In genomic region chr17:6381071-6381682, GRCm38 (mm10) we compare ENCODE assay signal across 6 mouse cellular contexts. TPM values are rescaled to one million over a fixed set of nuclear protein-coding genes. Genes with fewer than 3 reads are reported as not detected.
A peak's percentile ranks its signal among the peaks of the same experiment; 100 is the strongest.
DNase-seq lines count a peak whose midpoint lies in the region; ATAC-seq and TF ChIP-seq lines count a peak whose summit lies in the region.
"Not testable (repeated sequence)": the region's sequence is repeated elsewhere in the genome, so short reads cannot be mapped to it uniquely, and the experiment has no call there.

No protein-coding gene starts in this region.

- H3K4me1 ChIP-seq in forebrain, embryonic 13.5 days; forebrain, postnatal 0 days (ENCODE audit: insufficient read depth); heart, embryonic 14.5 days (ENCODE audit: control insufficient read depth in 2 of 2, insufficient read depth in 2 of 2, low read length in 2 of 2); intestine, embryonic 15.5 days (replicated peaks); midbrain, embryonic 13.5 days (replicated peaks); neural tube, embryonic 14.5 days (ENCODE audit: control insufficient read depth, insufficient read depth, low read length): not testable (repeated sequence)

- DNase-seq in forebrain, postnatal 0 days = not testable (repeated sequence)

- H3K4me3 ChIP-seq in forebrain, embryonic 13.5 days; forebrain, postnatal 0 days (ENCODE audit: low read depth, low read length); heart, embryonic 14.5 days (ENCODE audit: control insufficient read depth in 1 of 2, insufficient read depth in 1 of 2, low read depth in 1 of 2, low read length in 2 of 2); intestine, embryonic 15.5 days (replicated peaks); midbrain, embryonic 13.5 days (replicated peaks); neural tube, embryonic 14.5 days (ENCODE audit: low read depth, low read length): not testable (repeated sequence)

- peak; percentile 34 for ATAC-seq in forebrain, embryonic 13.5 days
- peak; percentile 40 for ATAC-seq in forebrain, postnatal 0 days
- peak; percentile 44; the same call in 1 of the 2 replicates for ATAC-seq in heart, embryonic 14.5 days (ENCODE audit: insufficient number of reproducible peaks, insufficient read depth, low FRiP score, low read depth)
- 0 out of 2 replicates have a peak, but pooled peaks have one; percentile 36 for ATAC-seq in intestine, embryonic 15.5 days
- peak; percentile 38; the same call in 1 of the 2 replicates for ATAC-seq in midbrain, embryonic 13.5 days
- peak; percentile 54; the same call in 1 of the 2 replicates for ATAC-seq in neural tube, embryonic 14.5 days (ENCODE audit: low read depth)

- not testable (repeated sequence) for H3K9me3 ChIP-seq in forebrain, embryonic 13.5 days (replicated peaks); forebrain, postnatal 0 days (ENCODE audit: low read length); heart, embryonic 14.5 days (ENCODE audit: control insufficient read depth, low read length); intestine, embryonic 15.5 days; midbrain, embryonic 13.5 days; neural tube, embryonic 14.5 days (ENCODE audit: control insufficient read depth, low read length)

- not testable (repeated sequence) for TF ChIP-seq CTCF in forebrain, postnatal 0 days (IDR thresholded peaks at IDR 0.05; ENCODE audit: low read depth)

- not testable (repeated sequence) for H3K36me3 ChIP-seq in forebrain, embryonic 13.5 days (ENCODE audit: poor library complexity, severe bottlenecking); forebrain, postnatal 0 days (ENCODE audit: insufficient read depth); heart, embryonic 14.5 days (ENCODE audit: control insufficient read depth, insufficient read depth, low read length); intestine, embryonic 15.5 days; midbrain, embryonic 13.5 days; neural tube, embryonic 14.5 days (ENCODE audit: control insufficient read depth, insufficient read depth, low read length)

- not testable (repeated sequence) for H3K9ac ChIP-seq in forebrain, embryonic 13.5 days; forebrain, postnatal 0 days; heart, embryonic 14.5 days (ENCODE audit: low read length); intestine, embryonic 15.5 days; midbrain, embryonic 13.5 days (replicated peaks); neural tube, embryonic 14.5 days (replicated peaks; ENCODE audit: low read depth, low read length)

- H3K27me3 ChIP-seq in forebrain, embryonic 13.5 days; forebrain, postnatal 0 days (ENCODE audit: insufficient read depth, low read length); heart, embryonic 14.5 days (ENCODE audit: control insufficient read depth, insufficient read depth, low read length); intestine, embryonic 15.5 days (replicated peaks); midbrain, embryonic 13.5 days; neural tube, embryonic 14.5 days (ENCODE audit: control insufficient read depth, insufficient read depth, low read length): not testable (repeated sequence)

- no CpG with 5 or more reads among the region's 8 CpGs for WGBS in forebrain, embryonic 13.5 days
- no CpG with 5 or more reads among the region's 8 CpGs for WGBS in forebrain, postnatal 0 days
- WGBS in heart, embryonic 14.5 days = no CpG with 5 or more reads among the region's 8 CpGs
- no CpG with 5 or more reads among the region's 8 CpGs for WGBS in intestine, embryonic 15.5 days
- no CpG with 5 or more reads among the region's 8 CpGs for WGBS in midbrain, embryonic 13.5 days
- WGBS in neural tube, embryonic 14.5 days = no CpG with 5 or more reads among the region's 8 CpGs

- H3K27ac ChIP-seq in forebrain, embryonic 13.5 days; forebrain, postnatal 0 days (ENCODE audit: low read depth, low read length); heart, embryonic 14.5 days (replicated peaks in 1 of 2; ENCODE audit: control insufficient read depth in 1 of 2, insufficient read depth in 1 of 2, low read depth in 2 of 2, low read length in 2 of 2); intestine, embryonic 15.5 days; midbrain, embryonic 13.5 days; neural tube, embryonic 14.5 days (ENCODE audit: low read depth, low read length): not testable (repeated sequence)

- not testable (repeated sequence) for H3K4me2 ChIP-seq in forebrain, embryonic 13.5 days; forebrain, postnatal 0 days (ENCODE audit: low read depth); heart, embryonic 14.5 days (ENCODE audit: low read length); intestine, embryonic 15.5 days (replicated peaks); midbrain, embryonic 13.5 days (replicated peaks); neural tube, embryonic 14.5 days (ENCODE audit: low read depth, low read length)

RNA-seq across cellular contexts. Expression of gene Dynlt1b, which starts 48.7 kb away (rescaled TPM):
- polyA plus RNA-seq in forebrain, embryonic 13.5 days (2015; fragmentation: Nextera tagmentation; extraction: Ambion mirVana) = 931 and 992 TPM in 2 replicates
- total RNA-seq in forebrain, postnatal 0 days (2014; rRNA removed) = 431 and 543 TPM in 2 replicates
- 1,167 and 1,337 TPM in 2 replicates for polyA plus RNA-seq in forebrain, postnatal 0 days (2015; fragmentation: Nextera tagmentation; extraction: Ambion mirVana)
- polyA plus RNA-seq in heart, embryonic 14.5 days (2014; fragmentation: Nextera tagmentation; extraction: Ambion mirVana) = 486 and 545 TPM in 2 replicates
- 524 and 531 TPM in 2 replicates for polyA plus RNA-seq in intestine, embryonic 15.5 days (2015; fragmentation: Nextera tagmentation; extraction: Ambion mirVana)
- polyA plus RNA-seq in midbrain, embryonic 13.5 days (2015; fragmentation: Nextera tagmentation; extraction: Ambion mirVana) = 1,193 and 1,210 TPM in 2 replicates
- 1,448 and 1,501 TPM in 2 replicates for polyA plus RNA-seq in neural tube, embryonic 14.5 days (2014; fragmentation: Nextera tagmentation; extraction: Ambion mirVana)
